Mouse (Mus musculus) kidney, postnatal 25 days (tissue): Measurements from ENCODE around the gene Igsf21.

Experiments
- DNase-seq, 2 experiments: peaks; one replicate each; pipeline ENCODE4 v3.0.0; 2021; ENCODE audit warnings: mixed read lengths in 2 of 2

Gene Igsf21

DNA sequence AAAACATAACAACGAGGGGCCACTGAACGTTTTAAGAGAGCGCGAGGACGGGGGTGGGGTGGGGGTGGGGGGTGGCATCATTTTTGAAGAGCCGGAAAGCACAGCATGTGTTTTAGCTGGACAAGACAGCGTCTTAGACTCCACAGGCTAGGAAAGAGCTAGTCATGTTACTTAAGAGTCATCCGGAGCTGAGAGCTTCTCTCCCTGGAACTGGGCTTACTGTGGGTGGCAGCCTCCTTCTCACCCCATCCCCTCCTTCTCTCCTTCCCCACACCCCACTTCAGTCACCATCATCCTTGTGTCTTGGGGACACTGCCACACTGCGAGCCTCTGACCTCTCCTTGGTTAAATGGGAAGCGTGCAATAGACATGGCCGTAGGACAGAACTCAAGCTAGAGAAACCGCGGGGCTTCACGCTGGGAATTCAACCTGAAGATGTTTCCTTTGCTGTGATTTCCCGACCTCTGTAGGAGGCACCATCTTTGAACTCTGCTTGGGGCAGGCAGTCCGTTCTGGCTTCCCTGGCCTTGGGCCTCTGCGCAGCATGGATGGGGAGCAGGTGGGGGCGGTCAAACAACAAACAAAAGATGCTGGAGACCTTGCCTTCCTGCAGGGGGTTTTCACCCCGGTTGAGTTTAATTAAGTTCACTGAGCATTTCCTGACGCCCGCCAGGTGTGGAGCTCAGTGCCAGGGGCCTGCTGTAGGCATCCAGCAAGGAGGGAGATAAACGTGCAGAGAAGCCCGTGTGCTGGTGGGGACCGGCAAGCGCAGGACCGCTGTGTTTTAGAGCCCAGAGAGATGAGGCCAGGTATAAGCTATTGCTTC lies 207.8 kb downstream of the Igsf21 start:
- DNase-seq, result no peak

DNA sequence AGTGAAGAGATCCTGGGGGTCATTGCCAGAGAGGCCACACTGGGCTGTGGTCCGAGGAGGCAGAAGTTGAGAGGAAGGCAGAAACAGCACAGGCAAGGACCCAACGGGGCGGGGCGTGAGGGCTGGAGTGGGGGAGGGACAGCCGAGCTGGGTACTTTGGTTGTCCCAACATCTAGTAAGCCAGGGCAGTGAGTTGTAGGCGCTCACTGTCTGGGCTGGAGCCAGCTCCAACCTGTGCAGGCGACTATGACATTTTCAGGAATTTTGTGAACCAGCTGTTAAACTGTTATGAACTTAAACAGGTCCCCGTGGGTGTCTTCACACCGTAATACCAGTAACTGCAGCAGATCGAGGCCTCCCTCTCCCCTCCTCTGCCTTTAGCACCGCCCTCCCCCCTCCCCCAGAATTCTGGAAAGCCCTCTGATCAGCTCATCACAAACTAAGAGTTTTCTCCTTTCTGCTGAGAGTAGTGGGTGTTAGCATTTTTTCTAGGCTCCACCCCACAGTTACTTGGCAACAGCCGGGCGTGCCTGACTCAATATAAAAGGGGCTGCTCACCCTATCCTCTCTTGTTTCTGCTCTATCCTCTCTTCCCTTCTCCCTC lies 208.7 kb downstream of the Igsf21 start:
- peak; percentile 31 to 64 for DNase-seq

DNA sequence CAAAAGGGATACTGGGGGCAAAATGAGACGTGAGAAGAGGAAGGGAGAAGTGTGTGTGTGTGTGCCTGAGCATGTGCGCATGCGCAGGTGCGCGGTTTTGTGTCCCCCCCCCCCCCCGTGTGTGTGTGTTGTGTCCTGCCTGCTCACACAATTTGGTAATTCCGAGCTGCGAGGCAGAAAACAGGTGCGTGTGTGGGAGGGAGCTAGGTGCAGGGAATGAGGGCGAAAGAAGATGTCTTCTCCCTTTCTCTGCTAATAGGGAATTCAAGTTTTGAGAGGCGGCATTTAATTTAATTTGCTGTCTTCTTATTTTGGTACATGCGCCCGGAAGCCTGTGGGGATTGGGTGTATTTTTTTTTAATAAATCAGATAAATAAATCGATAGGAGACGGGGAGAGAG lies 211.4 kb downstream of the Igsf21 start:
- DNase-seq, result no peak

DNA sequence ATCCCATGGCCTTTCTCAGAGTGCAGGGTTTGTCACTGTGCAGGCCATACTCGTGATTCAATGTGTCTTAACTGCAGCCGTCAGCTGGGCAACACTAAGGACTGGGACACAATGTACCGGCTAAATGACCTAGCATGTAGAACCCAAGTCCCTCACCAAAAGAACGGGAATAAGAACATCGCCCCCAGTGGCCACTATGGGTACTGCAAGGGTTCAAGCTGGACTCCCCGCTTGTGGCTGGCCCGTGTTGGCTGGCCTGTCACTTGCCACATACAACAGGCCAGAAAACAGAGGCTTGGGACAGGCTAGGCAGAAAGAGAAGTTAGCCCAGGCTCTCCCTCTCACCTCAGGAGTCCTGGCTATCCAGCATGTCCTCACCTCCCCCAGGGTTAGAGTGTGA lies 213.2 kb downstream of the Igsf21 start:
- peak; percentile 48 to 73 for DNase-seq

DNA sequence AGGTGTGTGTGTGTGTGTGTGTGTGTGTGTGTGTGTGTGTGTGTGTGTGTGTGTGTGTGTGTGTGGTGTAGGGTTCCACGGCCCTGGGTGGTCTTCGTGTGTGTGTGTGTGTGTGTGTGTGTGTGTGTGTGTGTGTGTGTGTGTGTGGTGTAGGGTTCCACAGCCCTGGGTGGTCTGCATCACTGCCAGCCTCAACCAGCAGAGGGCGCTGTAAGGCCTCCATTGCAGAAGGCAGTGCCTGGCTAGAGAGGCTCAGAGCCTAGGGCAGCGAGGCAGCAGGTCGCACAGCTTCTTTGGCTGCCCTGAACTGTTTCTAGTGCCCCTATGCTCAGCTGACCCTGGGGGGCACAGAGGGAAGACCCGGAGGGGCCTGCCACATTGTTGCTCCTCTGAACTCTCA lies 216.2 kb downstream of the Igsf21 start:
- DNase-seq, result peak in 1 of 2 experiments; percentile 13

DNA sequence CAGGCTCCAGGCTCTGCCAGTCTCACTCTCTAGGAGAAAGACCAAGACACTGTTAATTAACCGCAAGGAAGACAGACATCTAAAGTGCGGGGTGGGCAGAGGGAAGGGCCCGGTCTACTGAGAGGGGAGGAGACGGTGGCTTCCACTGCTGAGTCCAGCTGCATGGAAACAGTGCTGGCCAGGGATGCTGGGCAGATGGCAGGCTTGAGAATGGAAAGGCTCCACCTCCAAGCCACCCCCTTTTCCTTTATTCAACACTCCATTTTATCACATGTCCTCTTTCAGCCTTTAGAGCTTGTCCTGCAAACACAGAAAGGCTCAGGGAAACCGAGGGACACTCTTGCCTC lies 216.6 kb downstream of the Igsf21 start:
- DNase-seq, result no peak

DNA sequence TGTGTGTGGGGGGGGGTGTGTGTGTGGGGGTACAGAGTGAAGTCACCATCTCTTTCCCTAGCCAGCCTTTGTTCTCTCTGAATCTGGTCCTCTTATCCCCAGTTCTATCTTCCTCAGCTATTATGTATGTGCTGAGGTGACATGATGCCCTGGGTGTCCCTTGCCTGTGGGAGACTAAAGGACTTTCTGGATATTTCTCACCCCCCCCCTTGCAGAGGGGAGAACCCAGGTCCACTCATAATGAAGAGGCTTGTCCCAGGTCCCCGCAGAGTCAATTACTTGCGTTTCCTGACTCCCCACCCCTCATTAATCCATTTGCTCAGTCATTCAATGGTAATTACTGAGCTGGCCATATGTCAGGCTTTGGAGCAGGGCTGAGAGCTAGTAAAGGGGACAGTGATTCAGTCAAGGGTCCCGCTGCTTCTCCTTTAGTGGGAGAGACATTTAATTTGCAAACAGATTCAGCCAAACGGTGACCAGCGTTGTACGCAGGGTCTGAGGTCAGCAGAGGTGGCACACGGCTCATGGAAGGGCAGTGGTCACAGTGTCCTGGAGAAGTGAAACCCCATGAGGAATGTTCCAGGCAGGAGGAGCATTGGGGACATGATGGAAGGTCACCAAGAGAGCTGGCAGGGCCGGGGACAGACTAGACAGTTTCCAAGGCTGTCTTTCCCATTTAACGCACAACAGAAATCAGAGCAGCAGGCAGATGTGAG lies 217.1 kb downstream of the Igsf21 start:
- no peak for DNase-seq

DNA sequence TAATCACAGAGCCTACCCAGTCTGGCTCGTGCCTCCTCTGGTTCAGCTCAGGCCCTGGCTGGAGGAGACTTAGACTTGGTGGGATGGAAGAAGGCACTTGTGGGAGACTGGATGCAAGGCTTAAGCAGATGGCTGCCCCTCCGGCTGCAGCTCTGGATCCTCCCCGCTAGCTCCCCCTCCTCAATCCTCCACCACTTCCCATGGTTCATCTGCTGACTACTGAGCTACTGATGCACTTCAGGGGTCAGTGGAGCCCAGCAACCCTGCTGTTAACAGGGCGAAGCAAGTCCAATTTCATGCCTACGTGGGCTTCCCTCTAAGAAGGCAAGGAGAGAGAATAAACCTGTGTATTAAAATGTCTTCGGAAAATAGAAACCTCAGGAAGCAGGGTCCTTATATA lies 222.8 kb downstream of the Igsf21 start:
- no peak for DNase-seq

DNA sequence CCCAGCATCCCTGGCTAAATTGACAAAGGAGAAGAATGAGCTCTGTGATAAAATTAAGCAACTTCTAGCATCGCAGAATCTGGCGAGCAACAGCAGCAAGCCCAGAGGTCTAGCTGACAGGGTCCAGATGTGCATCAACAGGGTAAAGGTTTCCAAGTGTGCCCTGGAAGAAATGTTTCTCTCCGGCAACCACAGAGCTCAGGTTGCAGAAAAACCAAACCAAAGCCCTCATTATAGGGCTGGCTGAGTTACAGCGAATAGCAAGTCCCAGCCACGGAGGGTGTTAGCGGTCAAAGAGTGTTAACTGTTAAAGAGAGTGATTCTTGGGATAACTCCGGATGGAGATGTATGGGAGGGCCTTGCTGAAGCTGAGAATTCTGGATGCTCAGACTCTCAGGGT lies 230.7 kb downstream of the Igsf21 start:
- no peak for DNase-seq

DNA sequence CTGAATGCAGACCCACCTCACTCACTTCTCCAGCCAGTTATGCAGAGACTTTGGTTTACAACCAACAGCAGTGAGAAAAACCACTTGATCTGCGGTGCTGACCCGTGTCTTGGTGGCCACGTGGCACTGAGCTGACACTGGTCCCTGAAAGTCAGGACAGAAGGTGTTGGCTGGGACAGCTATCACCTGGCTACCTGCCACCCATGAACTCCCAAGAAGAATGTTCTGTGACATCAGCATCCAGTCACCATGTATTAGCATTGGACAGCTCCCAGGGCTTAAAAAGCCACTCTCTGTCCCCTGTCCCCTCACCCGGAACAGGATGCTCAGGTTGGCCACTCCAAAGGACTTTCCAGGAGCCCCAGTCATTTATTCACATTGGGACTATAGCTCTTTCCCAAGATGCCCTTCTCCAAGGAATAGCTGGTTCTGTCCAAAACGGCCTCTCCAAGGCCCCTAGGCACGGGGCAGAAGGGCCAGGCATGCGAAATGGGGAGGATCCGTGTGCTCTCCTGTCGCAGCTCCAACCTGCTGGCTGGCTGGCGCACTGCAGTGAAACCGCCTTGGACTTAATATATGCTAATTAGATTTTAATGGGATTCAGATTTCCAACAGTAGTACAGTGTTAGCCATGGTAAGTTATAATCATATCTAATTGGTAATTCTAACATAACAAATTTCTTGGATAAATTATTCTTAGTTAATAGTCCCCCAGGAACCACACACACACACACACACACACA lies 235.7 kb downstream of the Igsf21 start:
- DNase-seq, result no peak

DNA sequence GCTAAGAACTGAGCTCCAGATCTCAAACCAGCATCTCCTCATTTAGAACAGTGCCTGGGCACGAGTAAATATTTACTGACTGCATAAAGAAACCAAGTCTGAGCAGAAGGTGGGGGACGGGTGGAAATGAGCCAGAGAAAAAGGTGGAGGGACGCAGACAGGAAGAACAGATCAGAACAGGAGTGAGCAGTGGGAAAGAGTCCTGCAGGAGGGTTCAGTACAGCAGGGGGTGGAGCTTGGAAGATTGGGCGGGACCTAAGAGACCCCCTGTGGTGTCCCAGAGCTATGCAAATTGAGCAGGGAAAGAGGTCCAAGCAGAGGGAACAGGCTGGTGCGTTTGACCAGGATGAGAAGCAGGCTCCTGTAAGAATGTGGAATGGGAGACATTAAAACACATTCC lies 241.7 kb downstream of the Igsf21 start:
- DNase-seq, result peak in 1 of 2 experiments; percentile 8

DNA sequence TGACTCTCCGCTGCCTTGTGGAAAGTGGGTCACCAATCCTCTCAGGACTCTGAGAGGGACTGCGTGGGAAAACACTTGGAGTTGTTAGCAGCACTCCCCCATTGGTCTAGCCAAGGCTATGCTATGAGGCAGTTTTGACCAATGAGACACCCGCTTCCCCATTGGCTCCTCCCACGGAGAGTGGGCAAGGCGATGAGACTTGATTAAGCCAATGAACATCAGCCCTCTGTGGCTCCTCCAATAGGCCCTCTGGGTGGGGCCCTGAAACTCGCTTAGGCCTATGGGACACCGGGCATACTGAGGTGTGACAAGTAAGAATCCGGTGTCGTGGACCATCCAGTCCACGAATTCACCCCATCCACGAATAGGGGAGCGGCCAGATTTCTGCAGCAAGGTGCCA lies 242.4 kb downstream of the Igsf21 start:
- peak; percentile 14 to 66 for DNase-seq

DNA sequence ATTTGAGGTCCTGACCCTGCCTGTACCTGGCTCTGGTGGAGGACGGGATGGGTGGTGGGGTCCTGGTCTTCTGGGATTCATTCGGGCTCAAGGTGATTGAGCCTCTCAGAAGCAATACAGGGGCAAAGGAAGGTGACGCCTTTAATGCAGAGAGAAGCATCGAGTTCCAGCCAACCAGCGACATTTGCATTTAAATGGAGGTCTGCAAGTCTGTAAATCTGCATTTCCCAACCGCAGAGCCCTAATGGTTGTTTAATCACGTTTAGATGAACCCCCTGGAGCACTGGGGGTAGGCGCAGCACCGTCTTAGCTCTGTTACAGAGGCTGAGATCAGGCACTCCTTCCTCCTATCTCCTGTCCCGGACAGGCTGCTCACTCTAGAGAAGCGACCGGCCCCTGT lies 244.5 kb downstream of the Igsf21 start:
- DNase-seq, result no peak

DNA sequence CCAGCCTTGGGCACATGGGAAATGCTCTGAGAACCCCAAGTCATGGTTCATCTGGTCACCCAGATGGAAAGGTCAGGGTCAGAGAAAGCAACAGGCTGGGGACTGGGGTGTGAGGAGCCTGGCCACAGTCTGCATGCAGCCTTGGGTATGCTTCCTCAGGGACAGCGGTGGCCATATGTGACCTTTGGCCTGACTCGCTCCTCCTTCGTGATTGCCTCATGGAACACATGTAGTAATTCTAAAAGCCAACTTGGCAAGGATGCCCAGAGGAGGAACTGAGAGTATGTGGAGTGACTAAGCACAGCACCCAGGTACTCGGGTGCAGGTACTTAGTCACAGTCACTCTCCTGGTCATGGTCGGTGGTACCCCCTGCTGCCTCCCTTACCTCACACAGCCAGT lies 245.7 kb downstream of the Igsf21 start:
- DNase-seq, result no peak

DNA sequence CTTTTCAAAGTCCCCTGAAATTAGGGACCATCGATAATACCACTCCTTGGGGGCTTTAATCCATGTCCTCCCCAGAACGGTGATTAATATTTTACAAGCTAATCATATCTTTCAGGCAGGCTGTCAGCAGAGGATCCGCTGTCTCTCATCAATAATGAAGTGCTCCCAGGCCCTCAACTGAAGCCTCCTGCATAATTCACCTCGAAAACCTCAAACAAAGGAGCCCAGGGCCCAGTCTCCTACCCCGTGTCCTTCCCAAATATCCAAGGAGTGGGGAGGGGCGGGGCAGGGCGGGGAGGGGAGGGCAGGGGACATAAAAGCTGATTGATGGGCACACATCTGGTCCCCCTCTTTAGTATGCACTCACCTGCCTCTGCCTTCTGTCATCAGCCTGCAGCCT lies 247.6 kb downstream of the Igsf21 start:
- DNase-seq, result no peak

DNA sequence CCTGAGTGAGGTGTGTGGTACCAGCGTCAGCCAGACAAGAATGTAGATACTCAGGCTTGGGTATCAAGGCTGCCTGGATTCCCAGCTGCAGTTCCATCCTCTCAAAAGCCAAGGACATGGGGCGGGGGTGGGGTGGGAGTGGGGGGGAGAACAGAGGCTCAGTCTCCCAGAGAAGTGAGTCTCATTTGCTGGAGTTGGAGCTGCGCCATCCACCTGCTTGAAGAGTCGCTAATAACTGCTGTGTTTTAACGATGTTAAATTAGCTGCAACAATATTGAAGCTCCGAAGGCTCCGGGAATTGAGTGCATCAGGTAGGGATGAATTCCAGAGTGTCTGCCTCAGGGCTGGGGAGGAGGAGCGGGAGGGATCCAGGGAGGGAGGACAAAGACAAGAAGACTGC lies 250.9 kb downstream of the Igsf21 start:
- no peak for DNase-seq

DNA sequence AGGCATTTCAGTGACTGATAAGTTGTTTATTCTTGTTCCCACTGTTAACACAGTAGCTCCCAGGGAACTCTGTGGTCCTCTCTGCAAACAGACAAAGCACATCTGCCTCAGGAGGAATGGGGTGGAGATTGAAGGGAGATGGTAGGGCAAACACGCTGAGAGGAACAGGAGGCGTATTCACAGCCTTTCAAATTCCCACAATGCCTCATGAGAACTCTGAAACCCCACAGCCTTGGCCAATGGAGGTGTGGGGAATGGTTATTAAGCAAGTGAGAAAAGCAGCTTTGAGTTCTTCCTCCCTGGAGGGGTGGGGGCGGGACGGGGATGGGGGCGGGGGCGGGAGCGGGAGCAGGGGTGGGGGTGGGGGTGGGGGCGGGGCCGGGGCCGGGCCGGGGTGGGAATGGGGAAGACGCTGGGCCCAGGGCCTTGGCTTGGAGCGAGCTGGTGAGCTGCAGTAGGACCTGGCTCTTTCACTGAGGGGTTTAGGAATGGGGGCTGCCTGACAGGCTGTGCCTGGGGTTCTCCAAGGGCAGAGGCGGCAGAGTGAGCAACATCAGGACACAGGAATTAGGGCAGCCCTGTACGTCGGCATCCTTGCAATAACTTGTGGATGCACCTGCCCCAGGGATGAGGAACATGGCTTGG lies 253.4 kb downstream of the Igsf21 start:
- no peak for DNase-seq

DNA sequence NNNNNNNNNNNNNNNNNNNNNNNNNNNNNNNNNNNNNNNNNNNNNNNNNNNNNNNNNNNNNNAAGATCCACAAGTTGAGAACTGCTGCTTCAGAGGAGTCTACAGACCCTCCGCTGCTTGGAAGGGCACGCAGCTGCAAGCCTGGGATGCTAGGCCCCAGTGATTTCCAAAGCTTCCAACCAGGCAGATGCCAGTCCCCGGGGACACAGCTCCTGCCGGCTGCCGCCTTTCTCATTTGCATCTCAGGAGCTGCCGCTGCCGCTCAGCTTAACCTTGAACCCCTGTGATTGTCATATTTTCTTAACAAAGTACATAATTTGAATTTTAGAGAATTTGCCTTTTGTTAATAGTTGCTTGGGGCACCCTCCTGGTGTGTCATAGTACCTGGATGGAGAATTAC lies 259.7 kb downstream of the Igsf21 start:
- DNase-seq, result no peak

DNA sequence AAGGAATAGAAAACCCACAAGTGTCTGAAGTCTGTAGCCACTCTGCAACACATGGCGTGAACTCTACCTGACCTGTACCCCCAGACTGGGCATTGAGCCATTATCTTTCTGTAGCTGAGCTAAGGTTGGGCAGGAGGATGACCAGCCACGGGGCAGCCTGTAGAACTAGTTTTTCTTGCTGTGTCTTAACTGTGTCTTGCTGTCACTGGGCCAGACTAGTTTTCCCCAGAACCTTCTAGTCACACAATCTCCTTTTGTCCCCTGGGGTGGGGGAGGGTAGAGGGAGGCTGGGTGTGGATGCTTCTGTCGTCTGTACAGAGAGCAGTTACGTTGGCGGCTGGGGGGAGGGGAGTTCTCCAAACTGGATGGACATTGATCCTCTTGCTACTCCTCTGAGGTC lies 267.9 kb downstream of the Igsf21 start:
- DNase-seq, result peak; percentile 72 to 86

DNA sequence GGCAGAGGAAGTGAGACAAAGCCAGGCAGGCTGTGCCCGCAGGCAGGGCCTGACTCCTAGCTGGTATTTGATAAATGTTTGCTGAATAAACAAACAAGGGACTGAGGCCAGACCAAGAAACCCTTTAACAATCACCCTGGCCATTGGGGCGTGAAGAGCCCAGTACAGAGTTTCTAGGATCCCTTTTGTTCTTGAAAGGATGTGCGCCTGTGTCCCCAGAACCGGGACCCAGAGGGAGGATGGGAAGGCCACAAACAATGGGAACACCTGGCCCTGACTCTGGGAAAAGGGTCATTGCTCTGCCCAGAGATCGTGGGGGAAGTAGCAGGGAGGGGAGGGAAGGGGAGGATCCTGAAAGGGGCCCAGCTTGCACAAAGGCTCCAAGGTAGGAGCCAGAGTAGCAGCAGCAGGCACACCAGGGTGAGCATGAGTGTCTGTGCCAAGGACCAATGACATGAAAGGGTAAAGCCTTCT lies 269.2 kb downstream of the Igsf21 start:
- peak in 1 of 2 experiments; percentile 37 for DNase-seq
